Mouse (Mus musculus) kidney, embryonic 15.5 days (tissue): ENCODE results near the gene Ssc5d. TPM values are rescaled to one million over a fixed set of nuclear protein-coding genes. Genes with fewer than 3 reads are reported as not detected.

ENCODE experiments used
- ATAC-seq: fragments of 200-750 bp; cut with Nextera tagmentation; replicated peaks from 2 replicates; pipeline ENCODE4 v1.8.0; 2017; ENCODE audit warnings: moderate TSS enrichment; ENCODE audit not compliant: low FRiP score
- H3K27ac ChIP-seq: fragments of 300-500 bp; sonication (generic); 2 replicates; pipeline ENCODE4 v1.5.1; 2015; ENCODE audit warnings: mild to moderate bottlenecking, inconsistent platforms
- H3K27me3 ChIP-seq: fragments of 300-500 bp; sonication (generic); 2 replicates; pipeline ENCODE4 v1.6.1; 2015; ENCODE audit warnings: inconsistent platforms
- H3K36me3 ChIP-seq: fragments of 300-500 bp; sonication (generic); 2 replicates; pipeline ENCODE4 v1.6.1; 2015; ENCODE audit warnings: inconsistent platforms
- H3K4me1 ChIP-seq: fragments of 300-500 bp; sonication (generic); 2 replicates; pipeline ENCODE4 v1.6.1; 2015; ENCODE audit warnings: inconsistent platforms
- H3K4me2 ChIP-seq: fragments of 300-500 bp; sonication (generic); 2 replicates; pipeline ENCODE4 v1.6.1; 2015; ENCODE audit warnings: moderate library complexity, mild to moderate bottlenecking, inconsistent platforms
- H3K4me3 ChIP-seq: fragments of 300-500 bp; sonication (generic); replicated peaks from 2 replicates; pipeline ENCODE4 v1.5.1; 2015; ENCODE audit warnings: mild to moderate bottlenecking, inconsistent platforms
- H3K9ac ChIP-seq: fragments of 300-500 bp; sonication (generic); 2 replicates; pipeline ENCODE4 v1.6.1; 2015; ENCODE audit warnings: mild to moderate bottlenecking, inconsistent platforms
- H3K9me3 ChIP-seq: fragments of 300-500 bp; sonication (generic); replicated peaks from 2 replicates; pipeline ENCODE4 v1.6.1; 2016; ENCODE audit warnings: inconsistent platforms
- WGBS: fragments of 180-500 bp; shearing (Covaris S2); methylation state at CpG from one replicate; pipeline ENCODE4 v1.1.7; 2015; ENCODE audit warnings: mixed read lengths; 5-methylcytosine and 5-hydroxymethylcytosine counted together
- polyA plus RNA-seq: library from polyadenylated mRNA; unstranded; fragments of >200 nt; fragmentation: Nextera tagmentation; extraction: Ambion mirVana; gene quantifications from 2 replicates; pipeline ENCODE4 v1.2.1, GENCODE M21; 2015

Ssc5d gene
- polyA plus RNA-seq, 1 experiment from 2014 or later: 2.7 TPM

- Histone ChIP-seq H3K4me2 (peak overlapping the region; percentile 20; the same call in 1 of the 2 replicates), H3K4me1 (peaks cover 63% of the 10 kb centered on the region), H3K4me3 (no peak overlapping the region), H3K36me3 (peaks cover 41% of the 10 kb centered on the region), H3K9ac (no peak overlapping the region), H3K27me3 (no peaks in the 10 kb centered on the region), H3K9me3 (no peaks in the 10 kb centered on the region), H3K27ac (peak overlapping the region; percentile 92)
- 63% methylated on average over 23 of the region's 23 CpGs for WGBS
- no peak for ATAC-seq
These were observed 4.4 kb upstream of the Ssc5d start for GRCm38 (mm10) chr7:4920976-4921823.

GRCm38 (mm10) chr7:4921824-4922482 lies 3.6 kb upstream of the Ssc5d start, which contains the start of gene Nat14:
TSS of gene Nat14 (plus strand) at chr7:4922028.
- no peaks in the 10 kb centered on the region for H3K27me3 ChIP-seq
- H3K9ac ChIP-seq: peak within 1 kb of the TSS; percentile 31
- 27% methylated on average over 8 of the region's 8 CpGs for WGBS
- peak within 1 kb of the TSS; percentile 84 for H3K4me2 ChIP-seq
- H3K4me3 ChIP-seq: peak within 1 kb of the TSS; percentile 38
- peak within 1 kb of the TSS; percentile 92 for H3K27ac ChIP-seq
- no peak for ATAC-seq
- no peaks in the 10 kb centered on the region for H3K9me3 ChIP-seq
- H3K36me3 ChIP-seq: peaks cover 41% of the 10 kb centered on the region
- peaks cover 64% of the 10 kb centered on the region for H3K4me1 ChIP-seq

GRCm38 (mm10) chr7:4922508-4922907 lies 3.1 kb upstream of the Ssc5d start:
- peak; percentile 30 for ATAC-seq
- 1% methylated on average over 14 of the region's 14 CpGs for WGBS
- H3K4me1 ChIP-seq: peaks cover 70% of the 10 kb centered on the region
- no peaks in the 10 kb centered on the region for H3K27me3 ChIP-seq
- peaks cover 38% of the 10 kb centered on the region for H3K36me3 ChIP-seq
- peak overlapping the region; percentile 38 for H3K4me3 ChIP-seq
- peak overlapping the region; percentile 31 for H3K9ac ChIP-seq
- H3K9me3 ChIP-seq: no peaks in the 10 kb centered on the region
- H3K27ac ChIP-seq: peak overlapping the region; percentile 92
- peak overlapping the region; percentile 84 for H3K4me2 ChIP-seq

- H3K36me3 ChIP-seq: peaks cover 33% of the 10 kb centered on the region
- H3K4me2 ChIP-seq: peak overlapping the region; percentile 84
- H3K27me3 ChIP-seq: no peaks in the 10 kb centered on the region
- peak overlapping the region; percentile 38 for H3K4me3 ChIP-seq
- 1% methylated on average over 14 of the region's 14 CpGs for WGBS
- peak overlapping the region; percentile 92 for H3K27ac ChIP-seq
- no peaks in the 10 kb centered on the region for H3K9me3 ChIP-seq
- peak overlapping the region; percentile 49 for H3K9ac ChIP-seq
- peaks cover 72% of the 10 kb centered on the region for H3K4me1 ChIP-seq
- peak; percentile 12 for ATAC-seq
These were observed 2.5 kb upstream of the Ssc5d start for GRCm38 (mm10) chr7:4922931-4923565.

- H3K4me1 ChIP-seq: peaks cover 75% of the 10 kb centered on the region
- peak overlapping the region; percentile 92 for H3K27ac ChIP-seq
- H3K27me3 ChIP-seq: no peaks in the 10 kb centered on the region
- peak overlapping the region; percentile 38 for H3K4me3 ChIP-seq
- peak overlapping the region; percentile 84 for H3K4me2 ChIP-seq
- H3K9ac ChIP-seq: peak overlapping the region; percentile 49
- 5% methylated on average over 37 of the region's 37 CpGs for WGBS
- no peaks in the 10 kb centered on the region for H3K9me3 ChIP-seq
- peak; percentile 7 for ATAC-seq
- H3K36me3 ChIP-seq: peaks cover 25% of the 10 kb centered on the region
These were observed 1.8 kb upstream of the Ssc5d start for GRCm38 (mm10) chr7:4923586-4924364.

- H3K9me3 ChIP-seq: no peaks in the 10 kb centered on the region
- peaks cover 18% of the 10 kb centered on the region for H3K36me3 ChIP-seq
- 4% methylated on average over 4 of the region's 4 CpGs for WGBS
- H3K4me2 ChIP-seq: peak overlapping the region; percentile 84
- peak overlapping the region; percentile 92 for H3K27ac ChIP-seq
- H3K9ac ChIP-seq: no peak overlapping the region
- peak overlapping the region; percentile 38 for H3K4me3 ChIP-seq
- peaks cover 75% of the 10 kb centered on the region for H3K4me1 ChIP-seq
- H3K27me3 ChIP-seq: no peaks in the 10 kb centered on the region
- ATAC-seq: no peak
These were observed 1.1 kb upstream of the Ssc5d start for GRCm38 (mm10) chr7:4924483-4924882.

GRCm38 (mm10) chr7:4924891-4925301 lies 689 bp upstream of the Ssc5d start:
- WGBS: 4% methylated on average over 3 of the region's 4 CpGs
- Histone ChIP-seq H3K4me3 (0 out of 2 replicates have a peak overlapping the region, but pooled peaks have one; percentile 1), H3K4me2 (peak overlapping the region; percentile 84), H3K4me1 (peaks cover 75% of the 10 kb centered on the region), H3K9ac (no peak overlapping the region), H3K9me3 (no peaks in the 10 kb centered on the region), H3K27me3 (no peaks in the 10 kb centered on the region), H3K27ac (peak overlapping the region; percentile 92), H3K36me3 (peaks cover 14% of the 10 kb centered on the region)
- peak; percentile 41 for ATAC-seq

GRCm38 (mm10) chr7:4926849-4927248 lies 1.3 kb downstream of the Ssc5d start:
- H3K4me1 ChIP-seq: peaks cover 62% of the 10 kb centered on the region
- 66% methylated on average over 16 of the region's 16 CpGs for WGBS
- H3K4me2 ChIP-seq: 0 out of 2 replicates have a peak overlapping the region, but pooled peaks have one; percentile 84
- peak overlapping the region; percentile 19; the same call in 1 of the 2 replicates for H3K9ac ChIP-seq
- H3K9me3 ChIP-seq: no peaks in the 10 kb centered on the region
- H3K36me3 ChIP-seq: no peaks in the 10 kb centered on the region
- no peak for ATAC-seq
- H3K27ac ChIP-seq: peak overlapping the region; percentile 92; the same call in 1 of the 2 replicates
- no peaks in the 10 kb centered on the region for H3K27me3 ChIP-seq
- H3K4me3 ChIP-seq: no peak overlapping the region

- Histone ChIP-seq H3K27ac (peak overlapping the region; percentile 41; the same call in 1 of the 2 replicates), H3K4me3 (peak overlapping the region; percentile 2; the same call in 1 of the 2 replicates), H3K36me3 (no peaks in the 10 kb centered on the region), H3K9ac (no peak overlapping the region), H3K4me2 (0 out of 2 replicates have a peak overlapping the region, but pooled peaks have one; percentile 14), H3K27me3 (no peaks in the 10 kb centered on the region), H3K4me1 (peaks cover 54% of the 10 kb centered on the region), H3K9me3 (no peaks in the 10 kb centered on the region)
- WGBS: 55% methylated on average over 8 of the region's 8 CpGs
- ATAC-seq: no peak
These were observed 2.1 kb downstream of the Ssc5d start for GRCm38 (mm10) chr7:4927711-4928110.

- H3K9ac ChIP-seq: no peak overlapping the region
- H3K4me3 ChIP-seq: peak overlapping the region; percentile 2; the same call in 1 of the 2 replicates
- 49% methylated on average over 17 of the region's 17 CpGs for WGBS
- H3K27me3 ChIP-seq: no peaks in the 10 kb centered on the region
- H3K4me2 ChIP-seq: peak overlapping the region; percentile 14; the same call in 1 of the 2 replicates
- peaks cover 47% of the 10 kb centered on the region for H3K4me1 ChIP-seq
- no peaks in the 10 kb centered on the region for H3K36me3 ChIP-seq
- no peak for ATAC-seq
- no peaks in the 10 kb centered on the region for H3K9me3 ChIP-seq
- no peak overlapping the region for H3K27ac ChIP-seq
These were observed 2.7 kb downstream of the Ssc5d start for GRCm38 (mm10) chr7:4928323-4928722.

GRCm38 (mm10) chr7:4933103-4933502 lies 7.5 kb downstream of the Ssc5d start:
- no peak overlapping the region for H3K4me2 ChIP-seq
- H3K9ac ChIP-seq: no peak overlapping the region
- ATAC-seq: no peak
- H3K36me3 ChIP-seq: no peaks in the 10 kb centered on the region
- H3K27me3 ChIP-seq: no peaks in the 10 kb centered on the region
- no peak overlapping the region for H3K4me3 ChIP-seq
- 80% methylated on average over 12 of the region's 12 CpGs for WGBS
- H3K27ac ChIP-seq: no peak overlapping the region
- H3K4me1 ChIP-seq: peaks cover 3% of the 10 kb centered on the region; the same call in 1 of the 2 replicates
- 0 out of 2 replicates have a peak, but pooled peaks cover 3% of the 10 kb centered on the region for H3K9me3 ChIP-seq
